Mouse (Mus musculus): ENCODE data around the gene Gpr15. TPM values are rescaled to one million over a fixed set of nuclear protein-coding genes. Genes with fewer than 3 reads are reported as not detected.

Gpr15 gene
- polyA plus RNA-seq, 1 experiment from 2014 or later: not detected

GRCm38 (mm10) chr16:58678660-58679059, 40.2 kb downstream of the Gpr15 start:
- WGBS: 86% methylated on average over 7 of the region's 7 CpGs

GRCm38 (mm10) chr16:58677491-58677890, 41.4 kb downstream of the Gpr15 start:
- no peak overlapping the region for H3K27ac ChIP-seq (ENCODE audit: low read depth, low read length)
- peaks cover 28% of the 10 kb centered on the region for H3K36me3 ChIP-seq (ENCODE audit: control insufficient read depth, insufficient read depth, low read length)
- no peak overlapping the region for H3K9ac ChIP-seq (ENCODE audit: low read length)
- H3K4me2 ChIP-seq (ENCODE audit: low read length): no peak overlapping the region
- DNase-seq (ENCODE audit: low spot score) (no peak), ATAC-seq (no peak)
- H3K9me3 ChIP-seq (replicated peaks; ENCODE audit: control insufficient read depth, low read length): no peaks in the 10 kb centered on the region
- no peaks in the 10 kb centered on the region for H3K4me1 ChIP-seq (ENCODE audit: control insufficient read depth, insufficient read depth, low read length)
- 79% methylated on average over 5 of the region's 5 CpGs for WGBS
- H3K27me3 ChIP-seq (replicated peaks; ENCODE audit: control insufficient read depth, insufficient read depth, low read length): no peaks in the 10 kb centered on the region
- no peak overlapping the region for H3K4me3 ChIP-seq (ENCODE audit: low read depth, low read length)

More at GRCm38 (mm10) chr16:58678660-58679059, 40.2 kb downstream of the Gpr15 start:
- no peaks in the 10 kb centered on the region for H3K4me1 ChIP-seq (ENCODE audit: control insufficient read depth, insufficient read depth, low read length)
- no peak overlapping the region for H3K4me2 ChIP-seq (ENCODE audit: low read length)
- H3K36me3 ChIP-seq (ENCODE audit: control insufficient read depth, insufficient read depth, low read length): peaks cover 28% of the 10 kb centered on the region
- H3K27ac ChIP-seq (ENCODE audit: low read depth, low read length): no peak overlapping the region
- no peak for DNase-seq (ENCODE audit: low spot score)
- H3K27me3 ChIP-seq (replicated peaks; ENCODE audit: control insufficient read depth, insufficient read depth, low read length): no peaks in the 10 kb centered on the region
- no peak overlapping the region for H3K9ac ChIP-seq (ENCODE audit: low read length)
- no peak for ATAC-seq
- H3K4me3 ChIP-seq (ENCODE audit: low read depth, low read length): no peak overlapping the region
- H3K9me3 ChIP-seq (replicated peaks; ENCODE audit: control insufficient read depth, low read length): no peaks in the 10 kb centered on the region

- 95% methylated on average over 3 of the region's 3 CpGs for WGBS
- Histone ChIP-seq H3K9ac (ENCODE audit: low read length) (no peak overlapping the region), H3K27ac (ENCODE audit: low read depth, low read length) (no peak overlapping the region), H3K4me3 (ENCODE audit: low read depth, low read length) (no peak overlapping the region), H3K9me3 (replicated peaks; ENCODE audit: control insufficient read depth, low read length) (no peaks in the 10 kb centered on the region), H3K36me3 (ENCODE audit: control insufficient read depth, insufficient read depth, low read length) (peaks cover 28% of the 10 kb centered on the region), H3K4me2 (ENCODE audit: low read length) (no peak overlapping the region), H3K27me3 (replicated peaks; ENCODE audit: control insufficient read depth, insufficient read depth, low read length) (no peaks in the 10 kb centered on the region), H3K4me1 (ENCODE audit: control insufficient read depth, insufficient read depth, low read length) (no peaks in the 10 kb centered on the region)
- no peak for ATAC-seq
- DNase-seq (ENCODE audit: low spot score): no peak
Measured at GRCm38 (mm10) chr16:58676633-58677032, 42.2 kb downstream of the Gpr15 start.

- 92% methylated on average over 7 of the region's 7 CpGs for WGBS
- Histone ChIP-seq H3K4me3 (ENCODE audit: low read depth, low read length) (no peak overlapping the region), H3K36me3 (ENCODE audit: control insufficient read depth, insufficient read depth, low read length) (peaks cover 28% of the 10 kb centered on the region), H3K27ac (ENCODE audit: low read depth, low read length) (no peak overlapping the region), H3K9me3 (replicated peaks; ENCODE audit: control insufficient read depth, low read length) (no peaks in the 10 kb centered on the region), H3K9ac (ENCODE audit: low read length) (no peak overlapping the region), H3K4me2 (ENCODE audit: low read length) (no peak overlapping the region), H3K27me3 (replicated peaks; ENCODE audit: control insufficient read depth, insufficient read depth, low read length) (no peaks in the 10 kb centered on the region), H3K4me1 (ENCODE audit: control insufficient read depth, insufficient read depth, low read length) (no peaks in the 10 kb centered on the region)
- DNase-seq (ENCODE audit: low spot score) (no peak), ATAC-seq (no peak)
Measured at GRCm38 (mm10) chr16:58676156-58676555, 42.7 kb downstream of the Gpr15 start.

GRCm38 (mm10) chr16:58675256-58675655, 43.6 kb downstream of the Gpr15 start:
- no peaks in the 10 kb centered on the region for H3K4me1 ChIP-seq (ENCODE audit: control insufficient read depth, insufficient read depth, low read length)
- no peak overlapping the region for H3K4me3 ChIP-seq (ENCODE audit: low read depth, low read length)
- DNase-seq (ENCODE audit: low spot score) (no peak), ATAC-seq (no peak)
- H3K9ac ChIP-seq (ENCODE audit: low read length): no peak overlapping the region
- H3K4me2 ChIP-seq (ENCODE audit: low read length): no peak overlapping the region
- H3K9me3 ChIP-seq (replicated peaks; ENCODE audit: control insufficient read depth, low read length): no peaks in the 10 kb centered on the region
- 95% methylated on average over 13 of the region's 13 CpGs for WGBS
- peaks cover 28% of the 10 kb centered on the region for H3K36me3 ChIP-seq (ENCODE audit: control insufficient read depth, insufficient read depth, low read length)
- H3K27me3 ChIP-seq (replicated peaks; ENCODE audit: control insufficient read depth, insufficient read depth, low read length): no peaks in the 10 kb centered on the region
- no peak overlapping the region for H3K27ac ChIP-seq (ENCODE audit: low read depth, low read length)

- ATAC-seq: no peak
- WGBS: 97% methylated on average over 15 of the region's 15 CpGs
- Histone ChIP-seq H3K9me3 (replicated peaks; ENCODE audit: control insufficient read depth, low read length) (no peaks in the 10 kb centered on the region), H3K4me3 (ENCODE audit: low read depth, low read length) (no peak overlapping the region), H3K27ac (ENCODE audit: low read depth, low read length) (no peak overlapping the region), H3K27me3 (replicated peaks; ENCODE audit: control insufficient read depth, insufficient read depth, low read length) (no peaks in the 10 kb centered on the region), H3K4me2 (ENCODE audit: low read length) (no peak overlapping the region), H3K9ac (ENCODE audit: low read length) (no peak overlapping the region), H3K4me1 (ENCODE audit: control insufficient read depth, insufficient read depth, low read length) (no peaks in the 10 kb centered on the region), H3K36me3 (ENCODE audit: control insufficient read depth, insufficient read depth, low read length) (peaks cover 28% of the 10 kb centered on the region)
- no peak for DNase-seq (ENCODE audit: low spot score)
Measured at GRCm38 (mm10) chr16:58673811-58674410, 45.0 kb downstream of the Gpr15 start.

- no peaks in the 10 kb centered on the region for H3K27me3 ChIP-seq (replicated peaks; ENCODE audit: control insufficient read depth, insufficient read depth, low read length)
- H3K27ac ChIP-seq (ENCODE audit: low read depth, low read length): no peak overlapping the region
- no peak overlapping the region for H3K4me3 ChIP-seq (ENCODE audit: low read depth, low read length)
- no peaks in the 10 kb centered on the region for H3K9me3 ChIP-seq (replicated peaks; ENCODE audit: control insufficient read depth, low read length)
- 96% methylated on average over 13 of the region's 13 CpGs for WGBS
- H3K9ac ChIP-seq (ENCODE audit: low read length): no peak overlapping the region
- H3K4me1 ChIP-seq (ENCODE audit: control insufficient read depth, insufficient read depth, low read length): no peaks in the 10 kb centered on the region
- no peak for ATAC-seq
- no peak overlapping the region for H3K4me2 ChIP-seq (ENCODE audit: low read length)
- H3K36me3 ChIP-seq (ENCODE audit: control insufficient read depth, insufficient read depth, low read length): peaks cover 24% of the 10 kb centered on the region
- no peak for DNase-seq (ENCODE audit: low spot score)
Measured at GRCm38 (mm10) chr16:58672396-58672795, 46.5 kb downstream of the Gpr15 start.

GRCm38 (mm10) chr16:58671212-58671985, 47.5 kb downstream of the Gpr15 start:
- no peaks in the 10 kb centered on the region for H3K9me3 ChIP-seq (replicated peaks; ENCODE audit: control insufficient read depth, low read length)
- no peaks in the 10 kb centered on the region for H3K27me3 ChIP-seq (replicated peaks; ENCODE audit: control insufficient read depth, insufficient read depth, low read length)
- peak overlapping the region; percentile 84 for H3K4me3 ChIP-seq (ENCODE audit: low read depth, low read length)
- no peaks in the 10 kb centered on the region for H3K4me1 ChIP-seq (ENCODE audit: control insufficient read depth, insufficient read depth, low read length)
- peak overlapping the region; percentile 88 for H3K4me2 ChIP-seq (ENCODE audit: low read length)
- ATAC-seq (no peak), DNase-seq (ENCODE audit: low spot score) (peak; percentile 3)
- peaks cover 21% of the 10 kb centered on the region; the same call in 1 of the 2 replicates for H3K36me3 ChIP-seq (ENCODE audit: control insufficient read depth, insufficient read depth, low read length)
- H3K9ac ChIP-seq (ENCODE audit: low read length): no peak overlapping the region
- no peak overlapping the region for H3K27ac ChIP-seq (ENCODE audit: low read depth, low read length)
- 78% methylated on average over 8 of the region's 8 CpGs for WGBS

- H3K9me3 ChIP-seq (replicated peaks; ENCODE audit: control insufficient read depth, low read length): no peaks in the 10 kb centered on the region
- 0% methylated on average over 25 of the region's 25 CpGs for WGBS
- H3K27ac ChIP-seq (ENCODE audit: low read depth, low read length): peak overlapping the region; percentile 79
- no peaks in the 10 kb centered on the region for H3K27me3 ChIP-seq (replicated peaks; ENCODE audit: control insufficient read depth, insufficient read depth, low read length)
- ATAC-seq: no peak; the same call in 1 of the 2 replicates
- H3K4me2 ChIP-seq (ENCODE audit: low read length): peak overlapping the region; percentile 88
- H3K9ac ChIP-seq (ENCODE audit: low read length): peak overlapping the region; percentile 85
- DNase-seq (ENCODE audit: low spot score): peak; percentile 27
- H3K4me1 ChIP-seq (ENCODE audit: control insufficient read depth, insufficient read depth, low read length): no peaks in the 10 kb centered on the region
- peaks cover 15% of the 10 kb centered on the region; the same call in 1 of the 2 replicates for H3K36me3 ChIP-seq (ENCODE audit: control insufficient read depth, insufficient read depth, low read length)
- peak overlapping the region; percentile 84 for H3K4me3 ChIP-seq (ENCODE audit: low read depth, low read length)
Measured at GRCm38 (mm10) chr16:58670643-58671042, 48.2 kb downstream of the Gpr15 start.

Data from forebrain, embryonic 14.5 days (tissue).